Mouse (Mus musculus) right cerebral cortex, postnatal 10 days (tissue): ENCODE measurements at regions not wholly inside any gene's neighbourhood (a gene's known extent, or its start where the extent isn't known, plus 50 kb on each side); places are given as distances from the start of the nearest gene placed in this dataset.

Experiments
- DNase-seq, 2 experiments: peaks; one replicate each; pipeline ENCODE4 v3.0.0; 2021; ENCODE audit warnings: low spot score in 2 of 2

DNA sequence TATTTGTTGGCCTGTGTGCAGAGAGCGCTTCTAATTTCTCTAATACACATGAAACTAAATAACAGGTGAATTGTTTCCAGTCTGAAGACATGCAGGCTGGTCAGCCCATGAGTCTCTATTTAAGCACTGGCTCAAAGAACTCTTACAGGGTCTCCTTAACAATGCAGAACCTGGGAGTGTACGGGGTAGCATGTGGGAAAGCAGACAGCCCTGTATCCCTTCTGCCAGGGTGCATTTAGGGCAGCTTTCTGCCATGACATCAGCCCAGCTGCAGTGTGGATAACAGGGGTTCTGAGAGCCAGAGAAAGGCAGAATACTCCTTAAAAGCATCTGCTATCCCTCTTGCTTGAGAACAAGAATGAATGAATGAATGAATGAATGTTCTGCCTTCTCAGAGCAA is 164.7 kb downstream of the Grb14 start:
- no peak for DNase-seq

DNA sequence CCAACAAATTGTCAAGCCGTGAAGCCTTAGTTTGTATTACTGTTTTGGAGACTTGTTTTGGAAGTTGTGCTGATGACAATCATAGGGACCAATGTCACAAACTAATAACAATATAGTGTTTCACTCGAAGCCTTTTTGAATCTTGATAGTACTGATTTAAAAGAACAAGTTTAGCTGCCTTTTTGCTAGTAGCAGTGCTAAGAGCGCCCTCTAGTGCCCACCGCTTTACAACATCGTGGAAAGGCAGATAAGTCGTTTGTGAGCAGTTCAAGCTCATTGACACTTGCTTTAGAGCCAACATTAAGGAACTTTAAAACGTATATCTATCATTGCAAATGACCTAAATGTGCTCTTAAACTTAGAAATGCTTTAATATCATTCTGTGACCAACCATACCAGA is 170.9 kb downstream of the Grb14 start:
- DNase-seq = peak; percentile 86 to 92

DNA sequence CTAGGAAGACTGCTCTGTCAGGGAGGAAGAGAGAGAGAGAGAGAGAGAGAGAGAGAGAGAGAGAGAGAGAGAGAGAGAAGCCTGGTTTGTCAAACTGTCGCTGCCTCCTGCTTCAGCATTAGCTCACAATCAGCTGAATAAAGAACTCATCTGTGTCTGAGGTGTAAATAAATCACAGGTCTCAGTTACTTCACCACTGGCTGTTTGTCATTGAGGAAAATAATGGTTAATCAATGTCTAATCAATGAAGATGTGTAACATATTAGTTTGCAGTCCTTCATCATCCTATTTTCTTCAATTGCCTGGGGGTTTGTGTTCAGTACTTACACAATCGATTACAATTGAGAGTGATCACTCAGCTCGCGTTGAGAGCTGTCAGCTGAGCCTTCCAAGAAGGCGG is 171.9 kb downstream of the Grb14 start:
- DNase-seq = no peak

DNA sequence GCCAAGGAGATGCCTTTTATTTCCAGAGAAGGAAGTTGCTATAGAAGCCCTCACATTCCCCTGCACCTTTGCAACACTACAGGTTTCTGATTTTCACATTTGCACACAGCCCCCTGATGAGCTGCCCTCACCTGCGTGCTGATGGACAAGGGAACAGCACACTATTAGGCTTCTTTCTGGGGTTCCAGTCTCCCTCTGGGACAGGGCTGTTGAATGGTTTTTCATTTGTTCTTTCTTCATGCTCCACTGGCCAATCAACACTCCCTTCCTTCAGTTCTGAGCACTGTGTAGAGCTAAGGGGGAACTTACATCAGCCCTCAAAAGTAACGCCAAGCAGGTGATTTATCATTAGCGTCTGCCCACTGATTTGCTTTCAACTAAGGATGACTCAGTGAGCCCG is 173.7 kb downstream of the Grb14 start:
- DNase-seq = no peak

DNA sequence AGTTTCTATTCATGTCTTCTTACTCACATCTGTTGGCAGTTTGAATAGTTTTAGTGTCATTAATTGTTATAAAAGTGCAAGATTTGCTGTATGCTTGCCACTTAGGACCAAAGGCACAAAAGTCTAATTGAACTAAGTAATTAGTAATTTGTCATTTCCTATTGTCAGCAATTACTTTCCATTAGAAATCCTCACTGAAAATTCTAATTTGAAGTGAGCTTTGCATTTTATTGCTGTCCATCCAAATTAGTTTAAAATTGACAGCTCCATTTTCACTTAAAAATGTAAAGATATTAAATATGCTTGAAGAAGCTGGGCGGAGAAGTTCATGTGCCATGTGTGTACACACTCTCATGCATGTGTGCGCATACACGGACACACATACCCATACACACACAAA is 174.1 kb downstream of the Grb14 start:
- DNase-seq = no peak

DNA sequence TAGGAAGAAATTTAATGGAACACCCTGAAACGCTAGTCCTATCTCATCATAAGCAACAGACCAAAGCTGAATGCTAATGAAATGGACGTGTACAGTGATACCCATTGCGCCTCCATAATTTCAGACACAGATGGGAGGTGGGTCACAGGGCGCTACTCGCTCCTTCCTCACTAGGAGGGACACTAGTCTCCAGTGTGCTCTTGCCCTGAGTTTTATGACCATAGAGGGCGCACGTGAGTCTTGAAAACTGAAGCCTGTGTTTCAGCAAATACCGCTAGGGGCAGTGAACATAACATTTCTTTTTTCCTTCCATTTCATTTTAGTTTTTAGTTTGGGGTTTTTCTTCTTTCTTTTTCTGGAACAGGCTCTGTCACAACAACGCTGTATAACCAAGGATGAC is 200.3 kb downstream of the Grb14 start:
- DNase-seq = peak in 1 of 2 experiments; percentile 22

DNA sequence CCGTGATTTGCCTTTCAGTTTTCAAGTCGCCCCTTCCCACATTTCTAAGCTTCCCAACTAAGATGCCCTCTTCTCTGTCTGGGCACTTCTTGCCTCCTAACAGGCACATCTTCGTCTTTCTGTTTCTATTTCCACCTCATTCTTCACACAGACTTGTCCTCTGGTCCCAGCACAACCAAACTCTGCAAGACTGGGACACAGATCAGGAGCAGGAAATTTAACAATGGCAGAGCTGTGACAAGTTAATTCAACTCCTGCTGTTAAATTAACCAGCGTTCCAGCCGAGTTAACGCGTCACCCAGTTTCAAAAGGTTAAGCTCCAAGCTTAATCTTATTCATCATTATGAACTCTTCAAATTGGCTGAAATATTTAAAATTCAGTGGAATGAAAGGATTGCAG is 200.9 kb downstream of the Grb14 start:
- no peak for DNase-seq

DNA sequence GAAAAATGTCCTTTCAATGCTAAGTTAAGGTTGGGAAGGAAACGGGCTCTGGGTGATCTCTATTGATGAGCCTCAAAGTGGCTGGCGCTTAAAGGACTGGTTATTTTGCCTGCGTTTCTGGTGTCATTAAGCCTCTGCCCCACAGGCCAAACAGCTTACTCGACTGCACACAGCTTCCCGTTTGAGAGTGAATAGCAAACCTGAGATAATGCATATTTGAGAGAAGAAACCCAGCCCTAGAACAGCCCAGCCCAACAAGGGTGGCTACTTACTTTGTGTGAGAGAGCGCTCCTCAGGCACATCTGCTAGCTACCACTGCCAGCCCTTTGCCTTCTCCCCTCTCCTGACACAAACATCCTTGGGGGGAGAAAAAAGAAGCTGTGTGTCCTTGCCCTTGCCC is 201.7 kb downstream of the Grb14 start:
- no peak for DNase-seq

GRCm38 (mm10) chr2:64818159-64818558 is 206.6 kb downstream of the Grb14 start:
- DNase-seq = no peak
